Comparison of ENCODE assay signal across 8 mouse cellular contexts in the genomic region with DNA sequence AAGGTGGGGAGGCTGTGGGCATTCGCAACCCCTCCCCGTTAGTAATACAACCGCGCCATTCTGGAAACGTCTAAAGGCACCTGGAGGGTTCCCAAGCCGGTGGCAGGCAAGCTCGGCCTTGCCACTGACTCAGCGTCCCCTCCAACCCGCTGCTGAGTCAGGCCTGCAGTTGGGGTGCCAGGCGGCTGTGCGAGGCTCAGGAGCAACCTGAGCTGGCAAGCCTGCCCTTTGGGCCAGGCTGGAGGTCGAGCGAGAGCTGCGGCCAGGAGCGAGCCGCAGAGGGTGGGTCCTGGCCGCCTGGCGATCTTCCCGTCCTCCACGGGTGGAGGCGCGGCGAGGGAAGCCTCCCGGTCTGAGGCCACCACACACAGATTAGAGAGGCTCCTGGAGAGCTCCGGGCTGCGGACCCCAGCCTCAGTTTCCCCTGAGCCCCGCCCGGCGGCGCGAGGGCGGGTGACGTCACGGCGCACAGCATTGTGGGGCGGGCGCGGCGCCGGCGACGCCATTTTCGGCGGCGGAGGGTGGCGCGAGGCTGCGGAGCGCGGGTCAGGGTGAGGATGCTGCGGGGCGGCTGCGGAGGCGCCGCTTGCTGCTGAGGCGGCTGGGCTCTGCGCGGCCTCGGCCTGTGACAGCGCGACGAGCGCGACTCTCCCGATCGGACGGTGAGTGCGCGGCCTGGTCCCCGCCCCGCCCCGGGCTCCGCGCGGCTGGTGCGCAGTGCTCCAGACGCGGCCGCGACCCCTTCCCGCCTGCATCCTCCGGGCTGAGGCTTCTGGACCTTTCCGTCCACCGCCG. TPM values are rescaled to one million over a fixed set of nuclear protein-coding genes. Genes with fewer than 3 reads are reported as not detected.
DNase-seq lines count a peak whose midpoint lies in the region; ATAC-seq and TF ChIP-seq lines count a peak whose summit lies in the region.

A gene (plus strand): TSS at position 469 of the 795 bp plus-strand sequence.

- peak within 1 kb of the TSS; percentile 94 for H3K27ac ChIP-seq in heart, embryonic 13.5 days (replicated peaks)
- H3K27ac ChIP-seq in liver, embryonic 13.5 days: peak within 1 kb of the TSS; percentile 83
- H3K27ac ChIP-seq in stomach, embryonic 15.5 days: peak within 1 kb of the TSS; percentile 89

- TF ChIP-seq CTCF in C2C12 (IDR thresholded peaks at IDR 0.05; ENCODE audit: control insufficient read depth, insufficient read depth, insufficient read length): no peak
- TF ChIP-seq CTCF in brain, embryonic 14.5 days (IDR thresholded peaks at IDR 0.05; ENCODE audit: borderline replicate concordance, extremely low read depth, insufficient read depth, insufficient read length): no peak

- peak within 1 kb of the TSS; percentile 99 for H3K4me2 ChIP-seq in heart, embryonic 13.5 days
- H3K4me2 ChIP-seq in liver, embryonic 13.5 days: peak within 1 kb of the TSS; percentile 91
- peak within 1 kb of the TSS; percentile 99 for H3K4me2 ChIP-seq in stomach, embryonic 15.5 days

- H3K27me3 ChIP-seq in C2C12 (ENCODE audit: control insufficient read depth, insufficient read depth, insufficient read length): no peaks in the 10 kb centered on the region
- no peaks in the 10 kb centered on the region for H3K27me3 ChIP-seq in heart, embryonic 13.5 days (replicated peaks)
- 0 out of 2 replicates have a peak, but pooled peaks cover 5% of the 10 kb centered on the region for H3K27me3 ChIP-seq in liver, embryonic 13.5 days
- H3K27me3 ChIP-seq in stomach, embryonic 15.5 days (replicated peaks): no peaks in the 10 kb centered on the region

- H3K4me1 ChIP-seq in heart, embryonic 13.5 days: peaks cover 53% of the 10 kb centered on the region
- peaks cover 73% of the 10 kb centered on the region for H3K4me1 ChIP-seq in liver, embryonic 13.5 days (replicated peaks)
- peaks cover 26% of the 10 kb centered on the region for H3K4me1 ChIP-seq in stomach, embryonic 15.5 days

- H3ac ChIP-seq in C2C12 (ENCODE audit: control insufficient read depth, insufficient read length, low read depth): peak within 1 kb of the TSS; percentile 93

- peak within 1 kb of the TSS; percentile 99 for H3K9ac ChIP-seq in heart, embryonic 13.5 days
- H3K9ac ChIP-seq in liver, embryonic 13.5 days: peak within 1 kb of the TSS; percentile 91
- peak within 1 kb of the TSS; percentile 93 for H3K9ac ChIP-seq in stomach, embryonic 15.5 days

- DNase-seq in brain, embryonic 14.5 days (ENCODE audit: low read depth): peak; percentile 86
- peak; percentile 89 for DNase-seq in kidney, postnatal 10 days
- peak; percentile 65 for DNase-seq in liver, embryonic 13.5 days
- peak; percentile 82 for DNase-seq in neural tube, embryonic 10.5 days (ENCODE audit: extremely low spot score, low spot score)

- H3K36me3 ChIP-seq in C2C12 (ENCODE audit: control insufficient read depth, insufficient read depth): peaks cover 4% of the 10 kb centered on the region
- H3K36me3 ChIP-seq in heart, embryonic 13.5 days: peaks cover 13% of the 10 kb centered on the region
- H3K36me3 ChIP-seq in liver, embryonic 13.5 days: peaks cover 9% of the 10 kb centered on the region
- 0 out of 2 replicates have a peak, but pooled peaks cover 4% of the 10 kb centered on the region for H3K36me3 ChIP-seq in stomach, embryonic 15.5 days

- peaks cover 52% of the 10 kb centered on the region for H3K79me2 ChIP-seq in C2C12 (ENCODE audit: control insufficient read depth, insufficient read depth)

- peak; percentile 99 for TF ChIP-seq POLR2A in brain, embryonic 14.5 days (IDR thresholded peaks at IDR 0.05; ENCODE audit: borderline replicate concordance, extremely low read depth, insufficient read depth, insufficient read length, poor library complexity, severe bottlenecking)

- ATAC-seq in erythroid progenitor cell, adult 5-6 weeks (replicated peaks; ENCODE audit: low FRiP score, poor library complexity, severe bottlenecking): peak; percentile 78
- peak; percentile 76 for ATAC-seq in heart, embryonic 13.5 days (ENCODE audit: extremely low read depth, insufficient number of reproducible peaks, low FRiP score, low TSS enrichment)
- ATAC-seq in liver, embryonic 13.5 days (ENCODE audit: low read depth): peak; percentile 79
- peak; percentile 61 for ATAC-seq in stomach, embryonic 15.5 days (ENCODE audit: insufficient read depth, low FRiP score, low read depth)

- peak within 1 kb of the TSS; percentile 75 for H3K4me3 ChIP-seq in C2C12 (ENCODE audit: insufficient read depth, poor library complexity, severe bottlenecking)
- H3K4me3 ChIP-seq in heart, embryonic 13.5 days: peak within 1 kb of the TSS; percentile 98
- peak within 1 kb of the TSS; percentile 93 for H3K4me3 ChIP-seq in liver, embryonic 13.5 days (replicated peaks)
- H3K4me3 ChIP-seq in stomach, embryonic 15.5 days (replicated peaks): peak within 1 kb of the TSS; percentile 94

- H3K9me3 ChIP-seq in heart, embryonic 13.5 days: no peaks in the 10 kb centered on the region
- H3K9me3 ChIP-seq in liver, embryonic 13.5 days (replicated peaks): no peaks in the 10 kb centered on the region
- no peaks in the 10 kb centered on the region for H3K9me3 ChIP-seq in stomach, embryonic 15.5 days

- H3K79me3 ChIP-seq in C2C12 (ENCODE audit: low read depth): peaks cover 45% of the 10 kb centered on the region

- whole genome bisulfite sequencing in heart, embryonic 13.5 days: under 1% methylated on average over 73 of the region's 85 CpGs
- WGBS in liver, embryonic 13.5 days (ENCODE audit: insufficient replicate concordance): under 1% methylated on average over 71 of the region's 85 CpGs
- WGBS in stomach, embryonic 15.5 days: under 1% methylated on average over 53 of the region's 85 CpGs

TF ChIP-seq in C2C12, 6 proteins besides CTCF, POLR2A, EP300 and RAD21:
- no peak for TF ChIP-seq CEBPB (IDR thresholded peaks at IDR 0.05; ENCODE audit: low read depth)
- TF ChIP-seq USF1 (IDR thresholded peaks at IDR 0.05; ENCODE audit: low read depth): no peak
- no peak for TF ChIP-seq MYOG (IDR thresholded peaks at IDR 0.05; ENCODE audit: control insufficient read depth, extremely low read depth, insufficient read length)
- TF ChIP-seq MYOD1 (IDR thresholded peaks at IDR 0.05; ENCODE audit: control insufficient read depth, insufficient read length, low read depth): no peak
- no peak for TF ChIP-seq MAX (IDR thresholded peaks at IDR 0.05)
- TF ChIP-seq FOSL1 (IDR thresholded peaks at IDR 0.05; ENCODE audit: insufficient read depth, low read length, poor library complexity, severe bottlenecking): no peak

RNA-seq across cellular contexts. Expression of the gene that starts here (rescaled TPM):
- 116 TPM for polyA plus RNA-seq in C2C12 (2012; fragmentation: generic; extraction: Trizol)
- polyA plus RNA-seq in brain, embryonic 14.5 days (2012; rRNA removed): 500 and 599 TPM in 2 replicates
- 18.0 and 31.7 TPM in 2 replicates for total RNA-seq in erythroid progenitor cell, adult 5-6 weeks (2015; ENCODE audit: low replicate concordance)
- total RNA-seq in erythroid progenitor cell, adult 5-6 weeks (2017; ENCODE audit: low replicate concordance): 38.2 and 63.6 TPM in 2 replicates
- 95.2 and 103 TPM in 2 replicates for polyA plus RNA-seq in heart, embryonic 13.5 days (2015; fragmentation: Nextera tagmentation; extraction: Ambion mirVana)
- 22.5 and 24.0 TPM in 2 replicates for polyA plus RNA-seq in liver, embryonic 13.5 days (2015; fragmentation: Nextera tagmentation; extraction: Ambion mirVana)
- polyA plus RNA-seq in stomach, embryonic 15.5 days (2015; fragmentation: Nextera tagmentation; extraction: Ambion mirVana): 97.8 and 113 TPM in 2 replicates

Comparison
In these comparisons a context has a peak if more than half of its experiments do, and no peak if none do; other contexts are left out.
1. Peak in every context shown above with its lines: DNase-seq, ATAC-seq, H3K4me3 ChIP-seq and H3K27ac ChIP-seq.